Mouse (Mus musculus): ENCODE measurements at regions not wholly inside any gene's neighbourhood (a gene's known extent, or its start where the extent isn't known, plus 50 kb on each side); places are given as distances from the start of the nearest gene placed in this dataset.

GRCm38 (mm10) chr13:107879535-107879934 lies 164.7 kb upstream of the Smim15 start:
- peaks cover 5% of the 10 kb centered on the region; the same call in 1 of the 2 replicates for H3K9me3 ChIP-seq (ENCODE audit: low read depth, low read length)
- DNase-seq: peak; percentile 95
- 0 out of 2 replicates have a peak overlapping the region, but pooled peaks have one; percentile 5 for H3K4me2 ChIP-seq
- no peak for TF ChIP-seq CTCF (IDR thresholded peaks at IDR 0.05; ENCODE audit: low read depth)
- peak; percentile 80 for ATAC-seq (ENCODE audit: insufficient read depth)
- no peaks in the 10 kb centered on the region for H3K27me3 ChIP-seq (ENCODE audit: insufficient read depth, low read length)
- peak overlapping the region; percentile 7; the same call in 1 of the 2 replicates for H3K27ac ChIP-seq (ENCODE audit: low read depth)
- H3K36me3 ChIP-seq (ENCODE audit: insufficient read depth): no peaks in the 10 kb centered on the region
- H3K9ac ChIP-seq: no peak overlapping the region
- H3K4me1 ChIP-seq (ENCODE audit: insufficient read depth): peaks cover 3% of the 10 kb centered on the region; the same call in 1 of the 2 replicates
- 38% methylated on average over 7 of the region's 8 CpGs for WGBS
- H3K4me3 ChIP-seq (ENCODE audit: low read depth, low read length): no peak overlapping the region

- TF ChIP-seq CTCF (IDR thresholded peaks at IDR 0.05; ENCODE audit: low read depth): no peak
- ATAC-seq (ENCODE audit: insufficient read depth) (0 out of 2 replicates have a peak, but pooled peaks have one; percentile 10), DNase-seq (no peak)
- Histone ChIP-seq H3K4me1 (ENCODE audit: insufficient read depth) (peaks cover 3% of the 10 kb centered on the region; the same call in 1 of the 2 replicates), H3K9me3 (ENCODE audit: low read depth, low read length) (peaks cover 5% of the 10 kb centered on the region; the same call in 1 of the 2 replicates), H3K27me3 (ENCODE audit: insufficient read depth, low read length) (no peaks in the 10 kb centered on the region), H3K9ac (no peak overlapping the region), H3K36me3 (ENCODE audit: insufficient read depth) (no peaks in the 10 kb centered on the region), H3K4me2 (no peak overlapping the region), H3K4me3 (ENCODE audit: low read depth, low read length) (no peak overlapping the region), H3K27ac (ENCODE audit: low read depth) (no peak overlapping the region)
- 80% methylated on average over 3 of the region's 3 CpGs for WGBS
Measured at GRCm38 (mm10) chr13:107878980-107879379, 165.3 kb upstream of the Smim15 start.

- DNase-seq (peak; percentile 34), ATAC-seq (ENCODE audit: insufficient read depth) (peak; percentile 21)
- no peaks in the 10 kb centered on the region for H3K27me3 ChIP-seq (ENCODE audit: insufficient read depth, low read length)
- H3K4me3 ChIP-seq (ENCODE audit: low read depth, low read length): no peak overlapping the region
- H3K27ac ChIP-seq (ENCODE audit: low read depth): no peak overlapping the region
- no peak overlapping the region for H3K4me2 ChIP-seq
- H3K36me3 ChIP-seq (ENCODE audit: insufficient read depth): no peaks in the 10 kb centered on the region
- H3K4me1 ChIP-seq (ENCODE audit: insufficient read depth): peaks cover 7% of the 10 kb centered on the region; the same call in 1 of the 2 replicates
- H3K9ac ChIP-seq: no peak overlapping the region
- TF ChIP-seq CTCF (IDR thresholded peaks at IDR 0.05; ENCODE audit: low read depth): peak; percentile 28; the same call in 1 of the 2 replicates
- no peaks in the 10 kb centered on the region for H3K9me3 ChIP-seq (ENCODE audit: low read depth, low read length)
- 46% methylated on average over 2 of the region's 2 CpGs for WGBS
Measured at GRCm38 (mm10) chr13:107873244-107873667, 171.0 kb upstream of the Smim15 start.

GRCm38 (mm10) chr13:107872574-107872973 lies 171.7 kb upstream of the Smim15 start:
- WGBS: 56% methylated on average over 8 of the region's 8 CpGs
- Histone ChIP-seq H3K4me1 (ENCODE audit: insufficient read depth) (peaks cover 7% of the 10 kb centered on the region; the same call in 1 of the 2 replicates), H3K9ac (no peak overlapping the region), H3K36me3 (ENCODE audit: insufficient read depth) (no peaks in the 10 kb centered on the region), H3K27ac (ENCODE audit: low read depth) (no peak overlapping the region), H3K4me3 (ENCODE audit: low read depth, low read length) (no peak overlapping the region), H3K27me3 (ENCODE audit: insufficient read depth, low read length) (no peaks in the 10 kb centered on the region), H3K4me2 (no peak overlapping the region), H3K9me3 (ENCODE audit: low read depth, low read length) (no peaks in the 10 kb centered on the region)
- DNase-seq: no peak
- ATAC-seq (ENCODE audit: insufficient read depth): no peak
- TF ChIP-seq CTCF (IDR thresholded peaks at IDR 0.05; ENCODE audit: low read depth): no peak

GRCm38 (mm10) chr13:107872137-107872536 lies 172.1 kb upstream of the Smim15 start:
- Histone ChIP-seq H3K27ac (ENCODE audit: low read depth) (no peak overlapping the region), H3K9me3 (ENCODE audit: low read depth, low read length) (no peaks in the 10 kb centered on the region), H3K4me2 (no peak overlapping the region), H3K36me3 (ENCODE audit: insufficient read depth) (no peaks in the 10 kb centered on the region), H3K27me3 (ENCODE audit: insufficient read depth, low read length) (no peaks in the 10 kb centered on the region), H3K4me3 (ENCODE audit: low read depth, low read length) (no peak overlapping the region), H3K9ac (no peak overlapping the region), H3K4me1 (ENCODE audit: insufficient read depth) (peaks cover 7% of the 10 kb centered on the region; the same call in 1 of the 2 replicates)
- no peak for TF ChIP-seq CTCF (IDR thresholded peaks at IDR 0.05; ENCODE audit: low read depth)
- WGBS: 62% methylated on average over 10 of the region's 10 CpGs
- ATAC-seq (ENCODE audit: insufficient read depth) (no peak), DNase-seq (no peak)

- DNase-seq (no peak), ATAC-seq (ENCODE audit: insufficient read depth) (no peak)
- TF ChIP-seq CTCF (IDR thresholded peaks at IDR 0.05; ENCODE audit: low read depth): no peak
- no peaks in the 10 kb centered on the region for H3K27me3 ChIP-seq (ENCODE audit: insufficient read depth, low read length)
- H3K36me3 ChIP-seq (ENCODE audit: insufficient read depth): no peaks in the 10 kb centered on the region
- H3K9ac ChIP-seq: no peak overlapping the region
- H3K4me1 ChIP-seq (ENCODE audit: insufficient read depth): peaks cover 7% of the 10 kb centered on the region; the same call in 1 of the 2 replicates
- no peaks in the 10 kb centered on the region for H3K9me3 ChIP-seq (ENCODE audit: low read depth, low read length)
- WGBS: 65% methylated on average over 7 of the region's 7 CpGs
- no peak overlapping the region for H3K4me3 ChIP-seq (ENCODE audit: low read depth, low read length)
- no peak overlapping the region for H3K27ac ChIP-seq (ENCODE audit: low read depth)
- no peak overlapping the region for H3K4me2 ChIP-seq
Measured at GRCm38 (mm10) chr13:107868906-107869305, 175.3 kb upstream of the Smim15 start.

- Histone ChIP-seq H3K36me3 (ENCODE audit: insufficient read depth) (no peaks in the 10 kb centered on the region), H3K9me3 (ENCODE audit: low read depth, low read length) (no peaks in the 10 kb centered on the region), H3K4me1 (ENCODE audit: insufficient read depth) (peaks cover 11% of the 10 kb centered on the region), H3K27me3 (ENCODE audit: insufficient read depth, low read length) (no peaks in the 10 kb centered on the region), H3K9ac (no peak overlapping the region), H3K4me2 (no peak overlapping the region), H3K4me3 (ENCODE audit: low read depth, low read length) (no peak overlapping the region), H3K27ac (ENCODE audit: low read depth) (no peak overlapping the region)
- WGBS: 94% methylated on average over 4 of the region's 4 CpGs
- ATAC-seq (ENCODE audit: insufficient read depth) (no peak), DNase-seq (no peak)
- TF ChIP-seq CTCF (IDR thresholded peaks at IDR 0.05; ENCODE audit: low read depth): no peak
Measured at GRCm38 (mm10) chr13:107866825-107867224, 177.4 kb upstream of the Smim15 start.

All from lung, embryonic 14.5 days (tissue).